Mouse (Mus musculus) neural tube, embryonic 14.5 days (tissue): ENCODE measurements at regions not wholly inside any gene's neighbourhood (a gene's known extent, or its start where the extent isn't known, plus 50 kb on each side); places are given as distances from the start of the nearest gene placed in this dataset.

Experiments used
- ATAC-seq: fragments of 200-750 bp; cut with Nextera tagmentation; 2 replicates; pipeline ENCODE4 v1.8.0; 2017; ENCODE audit warnings: low read depth, mild to moderate bottlenecking, moderate TSS enrichment, moderate library complexity
- H3K27ac ChIP-seq: fragments of 300-500 bp; sonication (generic); 2 replicates; pipeline ENCODE4 v1.5.1; 2014; ENCODE audit warnings: low read depth, mild to moderate bottlenecking, control low read depth, low read length, moderate library complexity, mixed read lengths
- H3K27me3 ChIP-seq: fragments of 300-500 bp; sonication (generic); 2 replicates; pipeline ENCODE4 v1.6.1; 2014; ENCODE audit warnings: low read length; ENCODE audit not compliant: control insufficient read depth, insufficient read depth
- H3K36me3 ChIP-seq: fragments of 300-500 bp; sonication (generic); 2 replicates; pipeline ENCODE4 v1.6.1; 2014; ENCODE audit warnings: low read length, mixed read lengths; ENCODE audit not compliant: control insufficient read depth, insufficient read depth
- H3K4me1 ChIP-seq: fragments of 300-500 bp; sonication (generic); 2 replicates; pipeline ENCODE4 v1.6.1; 2014; ENCODE audit warnings: low read length; ENCODE audit not compliant: control insufficient read depth, insufficient read depth
- H3K4me2 ChIP-seq: fragments of 300-500 bp; sonication (generic); 2 replicates; pipeline ENCODE4 v1.6.1; 2014; ENCODE audit warnings: mild to moderate bottlenecking, low read depth, low read length, control low read depth
- H3K4me3 ChIP-seq: fragments of 300-500 bp; sonication (generic); 2 replicates; pipeline ENCODE4 v1.5.1; 2014; ENCODE audit warnings: low read depth, low read length, control low read depth, mixed read lengths
- H3K9ac ChIP-seq: fragments of 300-500 bp; sonication (generic); replicated peaks from 2 replicates; pipeline ENCODE4 v1.6.1; 2014; ENCODE audit warnings: low read depth, mild to moderate bottlenecking, control low read depth, low read length, mixed read lengths
- H3K9me3 ChIP-seq: fragments of 300-500 bp; sonication (generic); 2 replicates; pipeline ENCODE4 v1.6.1; 2016; ENCODE audit warnings: low read length; ENCODE audit not compliant: control insufficient read depth
- WGBS: fragments of 180-500 bp; shearing (Covaris S2); extraction: QIAGEN DNeasy Blood & Tissue Kit; methylation state at CpG from one replicate; pipeline ENCODE4 v1.1.7; 2014; 5-methylcytosine and 5-hydroxymethylcytosine counted together

DNA sequence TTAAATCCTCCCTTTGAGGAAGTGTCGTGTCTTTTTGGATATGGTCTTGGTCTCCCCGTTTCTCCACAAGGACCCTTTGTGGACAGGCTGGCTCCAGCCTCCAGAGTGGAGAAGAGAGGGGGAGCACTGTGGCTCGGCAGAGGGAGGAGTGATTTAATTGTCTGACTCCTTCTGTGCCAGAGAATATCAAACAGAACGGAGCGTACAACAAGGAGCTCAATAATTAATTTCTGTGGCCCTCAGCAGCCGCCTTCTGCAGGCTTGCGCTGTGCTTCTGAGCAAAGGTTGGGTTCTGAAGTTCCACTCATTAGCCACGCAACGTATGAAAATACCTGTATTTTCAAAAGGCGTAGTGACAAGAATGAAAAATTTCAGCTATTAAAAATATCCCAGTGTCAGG is 520.2 kb upstream of the Mki67 start:
- peaks cover 4% of the 10 kb centered on the region; the same call in 1 of the 2 replicates for H3K4me1 ChIP-seq
- ATAC-seq = no peak
- H3K4me2 ChIP-seq = no peak overlapping the region
- 40% methylated on average over 10 of the region's 10 CpGs for WGBS
- H3K4me3 ChIP-seq = no peak overlapping the region
- H3K27me3 ChIP-seq = no peaks in the 10 kb centered on the region
- H3K9ac ChIP-seq = no peak overlapping the region
- H3K36me3 ChIP-seq = no peaks in the 10 kb centered on the region
- no peaks in the 10 kb centered on the region for H3K9me3 ChIP-seq
- H3K27ac ChIP-seq = no peak overlapping the region

GRCm38 (mm10) chr7:136265691-136266090 is 549.5 kb upstream of the Mki67 start:
- Histone ChIP-seq H3K4me1 (no peaks in the 10 kb centered on the region), H3K27ac (no peak overlapping the region), H3K36me3 (no peaks in the 10 kb centered on the region), H3K4me2 (no peak overlapping the region), H3K27me3 (no peaks in the 10 kb centered on the region), H3K9ac (no peak overlapping the region), H3K9me3 (no peaks in the 10 kb centered on the region), H3K4me3 (no peak overlapping the region)
- ATAC-seq = no peak
- 34% methylated on average over 6 of the region's 6 CpGs for WGBS

- H3K4me3 ChIP-seq = no peak overlapping the region
- no peaks in the 10 kb centered on the region for H3K36me3 ChIP-seq
- H3K4me1 ChIP-seq = no peaks in the 10 kb centered on the region
- no peak overlapping the region for H3K9ac ChIP-seq
- 64% methylated on average over 7 of the region's 7 CpGs for WGBS
- H3K4me2 ChIP-seq = no peak overlapping the region
- no peak overlapping the region for H3K27ac ChIP-seq
- no peaks in the 10 kb centered on the region for H3K27me3 ChIP-seq
- ATAC-seq = no peak
- H3K9me3 ChIP-seq = no peaks in the 10 kb centered on the region
These were observed 551.7 kb upstream of the Mki67 start for GRCm38 (mm10) chr7:136267716-136268489.

GRCm38 (mm10) chr7:136275651-136276050 is 559.5 kb upstream of the Mki67 start:
- 84% methylated on average over 10 of the region's 10 CpGs for WGBS

GRCm38 (mm10) chr7:136283770-136284169 is 567.6 kb upstream of the Mki67 start:
- Histone ChIP-seq H3K4me2 (no peak overlapping the region), H3K4me3 (no peak overlapping the region), H3K4me1 (no peaks in the 10 kb centered on the region), H3K36me3 (no peaks in the 10 kb centered on the region), H3K9ac (no peak overlapping the region), H3K9me3 (no peaks in the 10 kb centered on the region), H3K27ac (no peak overlapping the region), H3K27me3 (no peaks in the 10 kb centered on the region)
- ATAC-seq = no peak
- WGBS = 89% methylated on average over 6 of the region's 6 CpGs

More at GRCm38 (mm10) chr7:136275651-136276050, 559.5 kb upstream of the Mki67 start:
- H3K9me3 ChIP-seq = no peaks in the 10 kb centered on the region
- H3K27ac ChIP-seq = no peak overlapping the region
- H3K4me2 ChIP-seq = no peak overlapping the region
- no peaks in the 10 kb centered on the region for H3K4me1 ChIP-seq
- H3K4me3 ChIP-seq = no peak overlapping the region
- no peaks in the 10 kb centered on the region for H3K36me3 ChIP-seq
- no peak overlapping the region for H3K9ac ChIP-seq
- ATAC-seq = no peak
- no peaks in the 10 kb centered on the region for H3K27me3 ChIP-seq

DNA sequence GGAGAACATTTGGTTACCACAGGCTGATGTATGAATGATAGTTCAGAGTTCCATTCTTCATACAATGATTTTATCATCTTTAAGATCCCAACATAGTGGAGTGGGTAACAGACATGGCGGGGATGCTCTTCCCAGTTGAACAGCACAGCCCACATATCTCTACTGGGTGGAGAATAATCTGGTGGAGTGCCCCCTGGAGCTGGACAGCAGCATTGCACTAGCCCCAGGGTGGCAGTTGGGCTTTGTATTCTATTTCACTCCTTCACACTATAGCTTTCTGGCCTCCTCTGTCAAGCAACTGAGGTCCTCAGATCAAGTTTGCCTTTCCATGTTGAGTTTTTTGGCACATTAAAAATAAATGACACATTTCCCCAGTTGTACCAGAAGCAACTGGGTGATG is 569.4 kb upstream of the Mki67 start:
- WGBS = 100% methylated on average over 1 of the region's 1 CpGs
- no peak overlapping the region for H3K4me3 ChIP-seq
- no peak overlapping the region for H3K27ac ChIP-seq
- H3K36me3 ChIP-seq = no peaks in the 10 kb centered on the region
- no peaks in the 10 kb centered on the region for H3K9me3 ChIP-seq
- H3K4me2 ChIP-seq = no peak overlapping the region
- no peaks in the 10 kb centered on the region for H3K4me1 ChIP-seq
- no peaks in the 10 kb centered on the region for H3K27me3 ChIP-seq
- no peak overlapping the region for H3K9ac ChIP-seq
- ATAC-seq = no peak

DNA sequence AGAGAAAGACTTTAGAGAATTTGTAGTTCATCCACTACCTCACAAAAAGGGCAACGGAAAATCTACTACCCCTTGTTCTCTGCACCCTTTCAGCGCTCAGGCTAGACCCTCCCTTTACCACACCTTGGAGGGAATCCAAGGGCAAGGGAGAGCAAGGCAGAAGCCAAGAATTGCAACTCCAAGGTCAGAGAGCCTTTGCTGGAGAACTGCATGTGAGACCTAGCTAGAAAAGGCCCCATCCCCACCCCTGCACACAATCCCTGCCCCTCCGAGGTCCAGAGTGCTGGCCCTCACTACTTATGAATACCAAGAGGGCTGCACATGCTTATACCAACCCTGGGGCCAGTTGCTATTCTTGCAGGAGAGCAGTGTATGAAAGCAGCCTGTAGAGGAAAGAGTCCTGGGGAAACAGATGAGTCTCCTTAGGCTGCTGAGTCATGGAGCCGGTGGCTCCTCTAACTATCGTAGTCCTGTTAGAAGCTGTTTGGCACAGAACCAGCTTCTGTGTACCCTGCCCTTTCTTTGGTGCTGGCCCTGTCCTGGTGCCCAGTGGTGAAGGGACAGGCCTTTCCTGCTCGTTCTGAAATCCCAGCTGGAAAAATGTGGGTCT is 577.5 kb upstream of the Mki67 start:
- Histone ChIP-seq H3K9me3 (no peaks in the 10 kb centered on the region), H3K4me3 (no peak overlapping the region), H3K9ac (no peak overlapping the region), H3K4me1 (no peaks in the 10 kb centered on the region), H3K36me3 (no peaks in the 10 kb centered on the region), H3K27ac (no peak overlapping the region), H3K4me2 (no peak overlapping the region), H3K27me3 (no peaks in the 10 kb centered on the region)
- no peak for ATAC-seq
- WGBS = 42% methylated on average over 6 of the region's 6 CpGs

DNA sequence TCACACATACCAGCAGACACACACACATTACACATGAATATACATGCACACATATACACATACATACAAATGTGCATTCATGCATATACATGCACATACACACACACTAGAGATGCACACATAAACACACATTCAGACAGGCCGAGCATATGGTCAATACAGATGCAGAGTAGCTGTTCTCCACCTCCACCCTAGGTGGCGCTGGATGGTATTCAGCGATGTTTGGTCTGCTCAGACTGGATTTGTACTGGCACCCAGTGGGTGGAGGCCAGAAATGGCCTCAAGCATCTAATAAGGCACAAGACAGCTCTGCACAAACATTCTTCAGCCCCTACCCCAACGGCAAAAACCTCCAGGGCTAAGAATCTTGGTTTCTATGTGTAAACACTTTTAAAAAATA is 578.3 kb upstream of the Mki67 start:
- Histone ChIP-seq H3K27ac (no peak overlapping the region), H3K9ac (no peak overlapping the region), H3K27me3 (no peaks in the 10 kb centered on the region), H3K4me2 (no peak overlapping the region), H3K4me3 (no peak overlapping the region), H3K9me3 (no peaks in the 10 kb centered on the region), H3K36me3 (no peaks in the 10 kb centered on the region), H3K4me1 (no peaks in the 10 kb centered on the region)
- no peak for ATAC-seq
- WGBS = 34% methylated on average over 4 of the region's 4 CpGs

DNA sequence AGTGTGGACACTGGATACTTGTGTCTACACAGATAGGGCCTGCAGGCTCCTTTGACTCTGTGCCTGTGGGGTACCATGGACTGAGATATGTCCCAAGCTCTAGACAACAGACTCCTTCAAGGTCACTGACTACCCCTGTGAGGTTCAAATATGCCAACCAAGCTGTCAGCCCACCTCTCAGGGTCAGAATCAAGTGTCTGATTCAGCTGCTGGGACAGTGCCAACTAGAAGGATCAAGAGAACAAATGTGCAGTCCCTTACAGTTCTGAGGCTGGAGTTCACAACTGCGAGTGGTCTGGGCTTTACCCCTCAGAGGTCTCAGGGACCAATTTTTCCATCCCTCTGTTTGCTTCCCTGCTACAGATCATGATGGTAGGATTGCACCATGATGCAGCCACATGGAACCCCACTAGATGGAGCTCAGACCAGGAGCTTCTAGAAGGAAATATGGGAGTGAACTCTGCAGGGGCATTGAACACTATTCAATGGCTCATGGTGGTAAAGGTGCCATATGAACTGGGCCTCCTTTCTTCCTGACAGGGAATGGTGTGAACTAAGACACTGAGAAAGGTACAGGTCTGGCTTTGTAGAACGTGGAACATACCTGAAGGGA is 581.8 kb upstream of the Mki67 start:
- Histone ChIP-seq H3K36me3 (no peaks in the 10 kb centered on the region), H3K27me3 (no peaks in the 10 kb centered on the region), H3K9me3 (no peaks in the 10 kb centered on the region), H3K4me1 (no peaks in the 10 kb centered on the region), H3K27ac (no peak overlapping the region), H3K9ac (no peak overlapping the region), H3K4me3 (no peak overlapping the region), H3K4me2 (no peak overlapping the region)
- ATAC-seq = no peak
- WGBS = 83% methylated on average over 2 of the region's 2 CpGs
